Mouse (Mus musculus) intestine, postnatal 0 days (tissue): Measurements from ENCODE around the gene Pik3r5. TPM values are rescaled to one million over a fixed set of nuclear protein-coding genes. Genes with fewer than 3 reads are reported as not detected.

Experiments
- ATAC-seq: fragments of 200-750 bp; cut with Nextera tagmentation; 2 replicates; pipeline ENCODE4 v1.8.0; 2017; ENCODE audit warnings: mild to moderate bottlenecking, moderate TSS enrichment, moderate library complexity
- H3K27ac ChIP-seq: fragments of 300-500 bp; sonication (generic); 2 replicates; pipeline ENCODE4 v1.5.1; 2014; ENCODE audit warnings: mild to moderate bottlenecking, low read depth, low read length, moderate library complexity
- H3K27me3 ChIP-seq: fragments of 300-500 bp; sonication (generic); replicated peaks from 2 replicates; pipeline ENCODE4 v1.6.1; 2014; ENCODE audit warnings: low read length, mixed read lengths; ENCODE audit not compliant: control insufficient read depth, insufficient read depth
- H3K36me3 ChIP-seq: fragments of 300-500 bp; sonication (generic); 2 replicates; pipeline ENCODE4 v1.6.1; 2014; ENCODE audit warnings: mild to moderate bottlenecking, moderate library complexity; ENCODE audit not compliant: control insufficient read depth, insufficient read depth
- H3K4me1 ChIP-seq: fragments of 300-500 bp; sonication (generic); replicated peaks from 2 replicates; pipeline ENCODE4 v1.6.1; 2014; ENCODE audit warnings: antibody characterized with exemption, low read length, mixed read lengths; ENCODE audit not compliant: control insufficient read depth, insufficient read depth
- H3K4me2 ChIP-seq: fragments of 300-500 bp; sonication (generic); replicated peaks from 2 replicates; pipeline ENCODE4 v1.6.1; 2014; ENCODE audit warnings: low read depth, mild to moderate bottlenecking, moderate library complexity
- H3K4me3 ChIP-seq: fragments of 300-500 bp; sonication (generic); 2 replicates; pipeline ENCODE4 v1.5.1; 2014; ENCODE audit warnings: low read depth, low read length
- H3K9ac ChIP-seq: fragments of 300-500 bp; sonication (generic); 2 replicates; pipeline ENCODE4 v1.6.1; 2014; ENCODE audit warnings: mild to moderate bottlenecking, low read depth, low read length
- H3K9me3 ChIP-seq: fragments of 300-500 bp; sonication (generic); 2 replicates; pipeline ENCODE4 v1.6.1; 2016; ENCODE audit warnings: mixed run types; ENCODE audit not compliant: control insufficient read depth
- CTCF ChIP-seq: sonication (generic); IDR thresholded peaks from 2 replicates; pipeline ENCODE4 v1.5.1; 2016; ENCODE audit warnings: low read depth, mild to moderate bottlenecking, control low read depth, antibody characterized with exemption, moderate library complexity
- WGBS: fragments of 180-500 bp; shearing (Covaris S2); extraction: QIAGEN DNeasy Blood & Tissue Kit; methylation state at CpG from one replicate; pipeline ENCODE4 v1.1.7; 2014; 5-methylcytosine and 5-hydroxymethylcytosine counted together
- polyA plus RNA-seq: library from polyadenylated mRNA; unstranded; fragments of >200 nt; fragmentation: Nextera tagmentation; extraction: Ambion mirVana; gene quantifications from 2 replicates; pipeline ENCODE4 v1.2.1, GENCODE M21; 2015

Gene Pik3r5
- polyA plus RNA-seq, 1 experiment from 2014 or later, result 0.35 TPM

GRCm38 (mm10) chr11:68408127-68408526, 23.8 kb upstream of the Pik3r5 start:
- H3K27me3 ChIP-seq, result no peaks in the 10 kb centered on the region
- H3K9ac ChIP-seq, result no peak overlapping the region
- no peaks in the 10 kb centered on the region for H3K9me3 ChIP-seq
- 51% methylated on average over 2 of the region's 2 CpGs for WGBS
- H3K4me2 ChIP-seq, result no peak overlapping the region
- no peaks in the 10 kb centered on the region for H3K4me1 ChIP-seq
- H3K4me3 ChIP-seq, result no peak overlapping the region
- TF ChIP-seq CTCF, result peak; percentile 95
- no peak overlapping the region for H3K27ac ChIP-seq
- no peaks in the 10 kb centered on the region for H3K36me3 ChIP-seq
- ATAC-seq, result 0 out of 2 replicates have a peak, but pooled peaks have one; percentile 22

- TF ChIP-seq CTCF, result no peak
- Histone ChIP-seq H3K36me3 (no peaks in the 10 kb centered on the region), H3K27ac (no peak overlapping the region), H3K27me3 (no peaks in the 10 kb centered on the region), H3K9me3 (peaks cover 5% of the 10 kb centered on the region; the same call in 1 of the 2 replicates), H3K9ac (no peak overlapping the region), H3K4me2 (no peak overlapping the region), H3K4me1 (no peaks in the 10 kb centered on the region), H3K4me3 (no peak overlapping the region)
- ATAC-seq, result no peak
- WGBS, result 45% methylated on average over 3 of the region's 3 CpGs
Observed at GRCm38 (mm10) chr11:68417001-68417400, 14.9 kb upstream of the Pik3r5 start.

GRCm38 (mm10) chr11:68417831-68418230, 14.1 kb upstream of the Pik3r5 start:
- no peaks in the 10 kb centered on the region for H3K4me1 ChIP-seq
- WGBS, result 43% methylated on average over 9 of the region's 9 CpGs
- H3K4me2 ChIP-seq, result no peak overlapping the region
- H3K4me3 ChIP-seq, result no peak overlapping the region
- no peak overlapping the region for H3K27ac ChIP-seq
- no peak for ATAC-seq
- H3K9me3 ChIP-seq, result peaks cover 5% of the 10 kb centered on the region; the same call in 1 of the 2 replicates
- no peak overlapping the region for H3K9ac ChIP-seq
- H3K27me3 ChIP-seq, result no peaks in the 10 kb centered on the region
- TF ChIP-seq CTCF, result peak; percentile 81
- no peaks in the 10 kb centered on the region for H3K36me3 ChIP-seq

- Histone ChIP-seq H3K4me3 (no peak overlapping the region), H3K4me2 (no peak overlapping the region), H3K36me3 (no peaks in the 10 kb centered on the region), H3K9ac (no peak overlapping the region), H3K9me3 (no peaks in the 10 kb centered on the region), H3K27me3 (no peaks in the 10 kb centered on the region), H3K4me1 (no peaks in the 10 kb centered on the region), H3K27ac (no peak overlapping the region)
- no peak for ATAC-seq
- no peak for TF ChIP-seq CTCF
- WGBS, result 71% methylated on average over 8 of the region's 8 CpGs
Observed at GRCm38 (mm10) chr11:68425492-68426315, 6.2 kb upstream of the Pik3r5 start.

GRCm38 (mm10) chr11:68427083-68427570, 4.8 kb upstream of the Pik3r5 start:
- H3K4me1 ChIP-seq, result peaks cover 4% of the 10 kb centered on the region; the same call in 1 of the 2 replicates

GRCm38 (mm10) chr11:68430662-68431061, 1.3 kb upstream of the Pik3r5 start:
- WGBS, result 57% methylated on average over 5 of the region's 5 CpGs
- no peak overlapping the region for H3K4me3 ChIP-seq
- H3K36me3 ChIP-seq, result no peaks in the 10 kb centered on the region
- no peak for ATAC-seq
- no peak overlapping the region for H3K9ac ChIP-seq
- peaks cover 2% of the 10 kb centered on the region; the same call in 1 of the 2 replicates for H3K27me3 ChIP-seq
- H3K4me2 ChIP-seq, result no peak overlapping the region
- no peaks in the 10 kb centered on the region for H3K9me3 ChIP-seq
- H3K27ac ChIP-seq, result no peak overlapping the region
- H3K4me1 ChIP-seq, result peaks cover 4% of the 10 kb centered on the region; the same call in 1 of the 2 replicates
- TF ChIP-seq CTCF, result no peak

More at GRCm38 (mm10) chr11:68427083-68427570, 4.8 kb upstream of the Pik3r5 start:
- TF ChIP-seq CTCF, result no peak
- ATAC-seq, result no peak
- no peaks in the 10 kb centered on the region for H3K36me3 ChIP-seq
- H3K9me3 ChIP-seq, result no peaks in the 10 kb centered on the region
- no peak overlapping the region for H3K27ac ChIP-seq
- WGBS, result 78% methylated on average over 5 of the region's 5 CpGs
- no peak overlapping the region for H3K4me2 ChIP-seq
- H3K4me3 ChIP-seq, result no peak overlapping the region
- 0 out of 2 replicates have a peak, but pooled peaks cover 2% of the 10 kb centered on the region for H3K27me3 ChIP-seq
- H3K9ac ChIP-seq, result no peak overlapping the region
